Mouse (Mus musculus): ENCODE results near the gene Zswim5.

Gene Zswim5

DNA sequence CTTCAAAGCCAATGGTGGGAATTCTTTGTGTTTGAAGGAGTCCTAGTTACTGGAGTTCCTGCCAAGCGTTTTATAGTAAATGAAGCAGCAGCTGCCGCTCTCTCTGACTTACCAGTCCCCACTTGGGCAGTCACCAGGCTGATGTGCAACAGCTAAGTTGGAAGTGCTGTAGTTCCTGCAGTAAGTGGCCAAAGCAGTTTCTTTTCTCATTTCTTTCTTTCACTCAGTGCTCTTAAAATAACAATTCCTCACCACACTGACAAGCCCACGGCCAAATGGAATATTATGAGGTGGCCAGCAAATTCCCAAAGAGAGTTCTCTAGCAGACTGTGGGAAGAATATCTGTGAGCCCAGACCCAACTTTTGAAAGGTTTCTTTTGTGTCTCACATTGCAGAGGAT is 129.9 kb downstream of the Zswim5 start:
- DNase-seq = no peak

- no peak for DNase-seq
Observed at GRCm38 (mm10) chr4:117010231-117010630, 133.1 kb downstream of the Zswim5 start.

DNA sequence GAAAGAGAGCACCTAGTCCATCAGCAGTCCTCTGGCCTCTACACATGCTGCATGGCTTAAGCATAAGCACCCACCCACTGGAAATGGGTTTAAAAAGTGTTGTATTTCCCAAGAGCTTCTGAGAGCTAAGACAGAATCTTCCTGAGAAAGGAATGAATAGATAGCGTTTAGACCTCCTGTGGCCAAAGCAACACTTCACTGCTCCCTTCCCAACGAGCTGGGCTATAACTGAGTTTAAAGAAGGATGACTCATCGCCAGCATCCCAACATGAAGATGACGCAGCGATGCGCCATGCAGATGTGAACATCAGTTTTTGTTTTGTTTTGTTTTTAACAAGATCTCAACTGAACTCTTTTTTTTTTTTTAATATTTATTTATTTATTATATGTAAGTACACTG is 136.4 kb downstream of the Zswim5 start:
- DNase-seq = no peak

- DNase-seq = no peak
Observed at GRCm38 (mm10) chr4:117014901-117015415, 137.8 kb downstream of the Zswim5 start.

- DNase-seq = no peak
Observed at GRCm38 (mm10) chr4:117017738-117018137, 140.6 kb downstream of the Zswim5 start.

DNA sequence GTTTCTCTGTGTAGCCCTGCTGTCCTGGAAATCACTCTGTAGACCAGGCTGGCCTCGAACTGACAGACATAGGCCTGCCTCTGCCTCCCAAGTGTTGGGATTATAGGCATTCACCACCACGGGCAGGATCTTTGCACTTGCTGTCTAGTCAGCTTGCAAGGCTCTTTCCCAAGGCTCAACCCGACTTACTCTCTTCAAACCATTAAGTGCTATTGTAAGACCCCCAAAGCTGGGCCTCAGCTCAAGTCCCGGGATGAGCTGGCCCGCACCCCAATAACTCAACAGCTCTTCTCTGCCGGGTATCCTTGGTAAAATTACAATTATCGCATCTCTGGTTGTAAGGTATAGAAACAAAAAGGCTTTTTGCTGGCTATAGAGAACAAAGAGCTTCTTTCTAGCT is 141.2 kb downstream of the Zswim5 start:
- DNase-seq = no peak

DNA sequence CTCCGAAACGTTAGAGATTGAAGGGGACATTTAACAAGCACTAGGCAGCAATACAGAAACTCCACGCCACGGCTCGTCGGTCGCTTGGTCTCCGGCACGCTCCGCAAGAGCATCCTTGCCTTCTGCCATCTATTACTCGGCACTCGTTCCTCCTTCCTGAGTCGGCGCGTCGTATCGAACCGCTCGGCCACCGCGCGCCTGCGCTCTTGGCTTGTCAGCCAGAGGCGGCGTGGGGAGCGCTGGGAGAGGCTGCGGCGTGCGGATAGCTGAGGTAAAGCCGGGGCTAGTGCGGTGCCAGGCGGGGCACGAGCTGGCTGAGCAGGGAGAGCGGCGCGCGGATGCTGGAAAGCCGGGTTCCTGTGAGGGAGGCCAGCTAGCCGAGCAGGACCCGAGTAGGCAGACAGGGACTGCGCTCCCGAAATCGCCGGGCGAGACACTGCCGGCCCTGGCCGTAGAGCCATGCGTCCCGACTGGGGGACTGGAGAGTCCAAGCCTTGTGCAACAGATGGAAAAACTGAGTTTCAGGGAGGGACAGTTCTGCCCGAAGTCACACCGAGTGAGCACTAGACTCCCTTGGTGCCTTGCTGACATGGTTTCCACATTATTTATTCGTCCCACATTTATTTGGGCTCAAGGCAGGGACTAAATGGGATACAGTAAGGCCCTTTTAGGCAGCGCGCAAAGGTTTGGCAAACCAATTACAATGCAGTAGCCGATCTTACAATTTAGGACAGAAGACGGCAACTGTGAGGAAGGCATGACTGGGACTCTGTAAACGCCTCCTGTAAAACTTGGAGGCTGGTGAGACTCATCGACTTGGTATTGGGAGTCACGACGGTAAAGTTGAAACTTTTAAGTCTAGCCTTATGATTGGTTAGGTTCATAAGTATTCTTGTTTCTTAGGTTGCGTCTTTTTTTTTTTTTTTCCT is 142.3 kb downstream of the Zswim5 start, which contains the start of gene Eif2b3:
Gene Eif2b3 (plus strand): TSS at position 197 of the 929 bp plus-strand sequence.
- peak; percentile 92 for DNase-seq

- DNase-seq = no peak
Observed at GRCm38 (mm10) chr4:117023469-117023868, 146.3 kb downstream of the Zswim5 start.

DNA sequence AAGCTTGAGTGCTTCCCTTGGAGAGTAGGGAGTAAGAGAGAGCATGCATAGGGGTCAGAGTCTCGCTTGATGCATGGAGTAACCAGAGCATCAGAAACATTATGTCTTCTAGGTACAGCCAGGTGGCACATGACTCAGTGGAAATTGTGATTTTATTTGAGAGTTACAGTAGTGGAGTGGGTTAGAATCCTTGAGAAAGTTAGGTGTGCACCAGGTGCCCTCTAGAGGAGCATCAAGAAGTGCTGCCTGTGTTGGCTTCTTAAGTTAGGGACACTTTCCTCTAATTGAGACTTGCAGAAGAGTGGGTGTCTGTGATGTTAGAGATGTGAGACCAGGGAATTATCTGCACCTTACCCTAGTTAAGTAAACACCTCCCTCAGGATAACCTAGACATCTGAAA is 153.9 kb downstream of the Zswim5 start:
- DNase-seq = no peak

All from lung, postnatal 4 days (tissue).